Mouse (Mus musculus) hindbrain, postnatal 0 days (tissue): ENCODE results near the gene Jph2. TPM values are rescaled to one million over a fixed set of nuclear protein-coding genes. Genes with fewer than 3 reads are reported as not detected.

Experiments
- ATAC-seq: fragments of 200-750 bp; cut with Nextera tagmentation; 2 replicates; pipeline ENCODE4 v1.8.0; 2017; ENCODE audit warnings: mild to moderate bottlenecking, moderate TSS enrichment, moderate library complexity
- DNase-seq: peaks from one replicate; pipeline ENCODE4 v3.0.0-alpha.2; 2015; ENCODE audit warnings: low spot score
- H3K27ac ChIP-seq: fragments of 300-500 bp; sonication (generic); 2 replicates; pipeline ENCODE4 v1.5.1; 2014; ENCODE audit warnings: mild to moderate bottlenecking
- H3K27me3 ChIP-seq: fragments of 300-500 bp; sonication (generic); 2 replicates; pipeline ENCODE4 v1.6.1; 2014; ENCODE audit warnings: low read length, mixed read lengths; ENCODE audit not compliant: insufficient read depth
- H3K36me3 ChIP-seq: fragments of 300-500 bp; sonication (generic); 2 replicates; pipeline ENCODE4 v1.6.1; 2014; ENCODE audit warnings: low read length, mixed read lengths; ENCODE audit not compliant: insufficient read depth
- H3K4me1 ChIP-seq: fragments of 300-500 bp; sonication (generic); 2 replicates; pipeline ENCODE4 v1.6.1; 2014; ENCODE audit warnings: antibody characterized with exemption, low read length, mixed read lengths; ENCODE audit not compliant: insufficient read depth
- H3K4me2 ChIP-seq: fragments of 300-500 bp; sonication (generic); 2 replicates; pipeline ENCODE4 v1.6.1; 2014; ENCODE audit warnings: low read depth, mild to moderate bottlenecking, low read length, moderate library complexity, mixed read lengths
- H3K4me3 ChIP-seq: fragments of 300-500 bp; sonication (generic); 2 replicates; pipeline ENCODE4 v1.5.1; 2014; ENCODE audit warnings: low read length
- H3K9ac ChIP-seq: fragments of 300-500 bp; sonication (generic); replicated peaks from 2 replicates; pipeline ENCODE4 v1.6.1; 2014; ENCODE audit warnings: mild to moderate bottlenecking, low read length, moderate library complexity, mixed read lengths
- H3K9me3 ChIP-seq: fragments of 300-500 bp; sonication (generic); 2 replicates; pipeline ENCODE4 v1.6.1; 2016; ENCODE audit warnings: low read length, mixed read lengths
- CTCF ChIP-seq: IDR thresholded peaks from 2 replicates; pipeline ENCODE4 v1.5.1; 2016; ENCODE audit warnings: antibody characterized with exemption, control low read depth, low read depth
- WGBS: fragments of 180-500 bp; shearing (Covaris S2); extraction: QIAGEN DNeasy Blood & Tissue Kit; methylation state at CpG from one replicate; pipeline ENCODE4 v1.1.7; 2014; 5-methylcytosine and 5-hydroxymethylcytosine counted together
- polyA plus RNA-seq: library from polyadenylated mRNA; unstranded; fragments of >200 nt; fragmentation: Nextera tagmentation; extraction: Ambion mirVana; gene quantifications from 2 replicates; pipeline ENCODE4 v1.2.1, GENCODE M21; 2015
- total RNA-seq: library from RNA; depleted of rRNA; stranded (reverse); fragments of >200 nt; gene quantifications from 2 replicates; pipeline ENCODE4 v1.2.3, GENCODE M21; 2014

Jph2 gene
- total and polyA plus RNA-seq, 2 experiments from 2014 or later: 0.88 to 1.2 TPM

DNA sequence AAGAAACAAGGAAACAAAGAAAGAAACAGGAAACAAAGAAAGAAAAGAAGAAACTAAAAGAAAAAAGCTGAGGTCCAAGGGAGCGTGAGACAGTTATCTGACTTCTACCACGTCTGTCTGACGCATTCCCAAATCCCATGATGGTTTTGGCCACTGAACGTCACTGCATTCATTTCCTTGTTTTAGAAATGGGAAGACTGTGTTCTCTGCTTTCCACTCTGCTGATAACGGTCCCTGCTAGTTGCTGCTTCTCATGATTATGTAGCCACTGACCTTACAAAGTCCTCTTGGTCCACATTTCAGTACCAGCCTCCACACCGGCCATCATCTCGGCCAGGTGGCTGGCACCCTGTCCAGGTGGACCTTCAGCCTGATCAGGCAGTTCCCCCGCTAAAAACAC lies 1.4 kb upstream of the Jph2 start:
- H3K4me1 ChIP-seq: no peaks in the 10 kb centered on the region
- H3K36me3 ChIP-seq: no peaks in the 10 kb centered on the region
- H3K4me3 ChIP-seq: no peak overlapping the region
- no peaks in the 10 kb centered on the region for H3K9me3 ChIP-seq
- no peaks in the 10 kb centered on the region for H3K27me3 ChIP-seq
- no peak overlapping the region for H3K4me2 ChIP-seq
- no peak overlapping the region for H3K27ac ChIP-seq
- no peak for TF ChIP-seq CTCF
- no peak overlapping the region for H3K9ac ChIP-seq
- 71% methylated on average over 8 of the region's 8 CpGs for WGBS
- no peak for ATAC-seq
- DNase-seq: no peak

DNA sequence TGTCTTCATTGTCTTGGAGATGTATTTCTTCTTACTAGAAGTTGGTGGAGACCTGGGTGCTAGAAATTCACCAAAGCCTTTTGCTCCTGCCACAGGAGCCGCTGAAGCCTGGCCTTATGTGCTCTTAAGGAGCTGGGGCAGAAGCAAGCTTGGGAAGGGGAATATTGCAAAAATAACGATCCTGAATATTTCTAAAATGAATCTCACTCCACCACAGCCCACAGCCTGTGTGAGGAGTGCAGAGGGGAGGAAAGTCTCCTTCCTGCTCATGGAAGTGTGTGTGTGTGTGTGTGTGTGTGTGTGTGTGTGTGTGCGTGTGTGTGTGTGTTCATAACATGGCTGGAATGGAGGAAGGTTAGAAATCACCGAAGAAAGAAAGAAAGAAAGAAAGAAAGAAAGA lies 977 bp upstream of the Jph2 start:
- Histone ChIP-seq H3K4me1 (no peaks in the 10 kb centered on the region), H3K4me2 (no peak overlapping the region), H3K27me3 (no peaks in the 10 kb centered on the region), H3K36me3 (no peaks in the 10 kb centered on the region), H3K9me3 (no peaks in the 10 kb centered on the region), H3K27ac (no peak overlapping the region), H3K9ac (no peak overlapping the region), H3K4me3 (no peak overlapping the region)
- DNase-seq (no peak), ATAC-seq (no peak)
- TF ChIP-seq CTCF: no peak
- WGBS: 89% methylated on average over 4 of the region's 4 CpGs

DNA sequence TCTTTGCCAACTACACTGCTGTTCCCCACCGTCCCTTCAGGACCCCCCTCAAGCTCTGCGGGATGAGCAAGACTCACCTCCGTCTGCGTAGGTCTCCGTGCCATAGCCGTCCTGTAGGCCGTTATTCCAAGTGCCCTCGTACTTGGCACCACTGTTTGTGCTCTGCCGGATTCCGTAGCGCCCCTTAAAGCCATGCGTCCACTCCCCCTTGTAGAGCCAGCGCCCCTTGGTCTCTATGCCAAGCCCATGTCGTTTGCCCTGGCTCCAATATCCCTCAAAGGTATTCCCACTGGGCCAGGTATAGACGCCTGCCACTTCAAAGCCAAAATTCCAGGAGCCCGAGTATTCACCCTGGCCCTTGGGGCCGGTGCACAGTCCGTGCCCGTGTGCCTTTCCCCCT lies 722 bp downstream of the Jph2 start:
- WGBS: 92% methylated on average over 19 of the region's 19 CpGs
- Histone ChIP-seq H3K4me2 (no peak overlapping the region), H3K27ac (no peak overlapping the region), H3K9me3 (no peaks in the 10 kb centered on the region), H3K4me1 (no peaks in the 10 kb centered on the region), H3K36me3 (no peaks in the 10 kb centered on the region), H3K9ac (no peak overlapping the region), H3K4me3 (no peak overlapping the region), H3K27me3 (no peaks in the 10 kb centered on the region)
- TF ChIP-seq CTCF: no peak
- no peak for DNase-seq
- no peak for ATAC-seq

GRCm38 (mm10) chr2:163394977-163395376 lies 2.8 kb downstream of the Jph2 start:
- ATAC-seq (no peak), DNase-seq (no peak)
- H3K4me2 ChIP-seq: no peak overlapping the region
- H3K4me1 ChIP-seq: no peaks in the 10 kb centered on the region
- 70% methylated on average over 6 of the region's 6 CpGs for WGBS
- no peak overlapping the region for H3K9ac ChIP-seq
- H3K27ac ChIP-seq: no peak overlapping the region
- H3K36me3 ChIP-seq: no peaks in the 10 kb centered on the region
- no peak for TF ChIP-seq CTCF
- no peak overlapping the region for H3K4me3 ChIP-seq
- H3K9me3 ChIP-seq: no peaks in the 10 kb centered on the region
- no peaks in the 10 kb centered on the region for H3K27me3 ChIP-seq

DNA sequence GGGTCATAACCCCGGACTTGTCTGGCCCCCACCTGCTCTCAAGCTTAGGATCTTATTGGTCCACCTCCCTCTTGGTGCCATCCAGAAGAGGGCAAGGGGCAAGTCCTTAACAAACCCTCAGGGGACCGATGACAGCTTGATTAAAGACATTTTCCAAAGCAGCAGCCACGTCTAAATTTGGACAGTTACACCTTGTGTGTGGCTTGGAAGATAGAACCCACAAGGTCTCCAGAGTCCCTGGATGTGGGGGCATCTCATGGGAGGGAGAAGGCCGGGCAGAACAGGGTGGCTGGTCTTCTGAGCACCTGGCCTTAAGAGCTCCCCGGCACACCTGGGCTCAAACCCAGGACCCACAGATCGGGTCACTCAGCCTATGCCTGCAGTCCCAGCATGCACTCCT lies 3.8 kb downstream of the Jph2 start:
- 75% methylated on average over 6 of the region's 6 CpGs for WGBS
- no peak overlapping the region for H3K4me3 ChIP-seq

DNA sequence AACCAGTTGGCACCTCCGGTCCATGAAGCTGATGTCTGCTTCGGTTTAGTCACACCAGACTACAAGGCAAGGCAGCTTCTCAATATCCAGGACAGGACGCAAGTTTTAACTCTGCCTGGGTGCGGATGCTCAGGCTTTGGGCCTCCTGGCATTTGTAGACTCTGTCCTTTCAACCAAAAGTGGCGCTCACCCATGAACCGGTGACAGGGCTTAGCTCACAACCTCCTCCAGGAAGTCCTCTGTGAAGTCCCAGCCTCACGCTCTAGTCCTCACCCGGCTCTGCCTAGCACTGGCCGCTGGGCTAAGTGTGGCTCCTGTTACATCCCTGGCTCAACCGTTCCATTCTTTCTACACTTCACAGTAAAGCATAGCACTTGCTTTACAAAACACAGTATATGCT lies 4.6 kb downstream of the Jph2 start:
- Histone ChIP-seq H3K9ac (no peak overlapping the region), H3K4me2 (no peak overlapping the region)
- WGBS: 91% methylated on average over 10 of the region's 10 CpGs

More for the DNA sequence above, 3.8 kb downstream of the Jph2 start:
- Histone ChIP-seq H3K4me1 (no peaks in the 10 kb centered on the region), H3K4me2 (no peak overlapping the region), H3K27ac (no peak overlapping the region), H3K9me3 (no peaks in the 10 kb centered on the region), H3K36me3 (no peaks in the 10 kb centered on the region), H3K27me3 (no peaks in the 10 kb centered on the region), H3K9ac (no peak overlapping the region)
- no peak for TF ChIP-seq CTCF
- ATAC-seq: no peak
- DNase-seq: no peak

DNA sequence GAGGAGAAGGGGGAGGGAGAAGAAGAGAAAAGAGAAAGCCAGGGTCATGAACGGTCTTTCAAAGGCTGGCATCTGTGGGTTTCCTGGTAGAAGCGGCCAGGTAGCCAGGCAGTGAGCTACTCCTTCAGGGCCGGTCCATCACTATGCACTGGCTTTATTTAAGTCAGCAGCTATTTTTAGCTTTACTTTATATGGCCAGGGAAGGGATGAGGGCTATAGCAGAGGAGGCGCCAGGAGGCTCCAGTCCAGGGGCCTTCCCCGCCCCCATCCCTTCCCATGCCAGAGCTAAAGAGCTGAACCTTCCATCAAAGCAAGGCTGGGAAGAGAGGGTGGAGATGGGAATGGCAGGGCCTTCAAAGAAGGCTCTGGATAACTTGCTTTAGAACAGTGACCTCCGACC lies 5.4 kb downstream of the Jph2 start:
- TF ChIP-seq CTCF: no peak
- WGBS: 82% methylated on average over 6 of the region's 6 CpGs
- DNase-seq (no peak), ATAC-seq (no peak)
- no peak overlapping the region for H3K4me2 ChIP-seq
- no peaks in the 10 kb centered on the region for H3K36me3 ChIP-seq
- no peak overlapping the region for H3K27ac ChIP-seq
- no peaks in the 10 kb centered on the region for H3K4me1 ChIP-seq
- no peaks in the 10 kb centered on the region for H3K27me3 ChIP-seq
- peaks cover 2% of the 10 kb centered on the region; the same call in 1 of the 2 replicates for H3K9me3 ChIP-seq
- no peak overlapping the region for H3K9ac ChIP-seq
- no peak overlapping the region for H3K4me3 ChIP-seq

More for the DNA sequence above, 4.6 kb downstream of the Jph2 start:
- Histone ChIP-seq H3K36me3 (no peaks in the 10 kb centered on the region), H3K27ac (no peak overlapping the region), H3K9me3 (no peaks in the 10 kb centered on the region), H3K27me3 (no peaks in the 10 kb centered on the region), H3K4me3 (no peak overlapping the region), H3K4me1 (no peaks in the 10 kb centered on the region)
- no peak for TF ChIP-seq CTCF
- ATAC-seq (no peak), DNase-seq (no peak)
